Mouse (Mus musculus): ENCODE data around the gene Olfr1362. TPM values are rescaled to one million over a fixed set of nuclear protein-coding genes. Genes with fewer than 3 reads are reported as not detected.

The Olfr1362 gene
- total RNA-seq (2014; rRNA removed; ENCODE audit: low replicate concordance) (not detected in 2 replicates), polyA plus RNA-seq (2015; fragmentation: Nextera tagmentation; extraction: Ambion mirVana) (not detected in 2 replicates)

GRCm38 (mm10) chr13:21613922-21614321, at the start of gene Olfr1362:
Gene Olfr1362, minus strand, starts transcription at chr13:21614022.
- Histone ChIP-seq H3K9ac (replicated peaks; ENCODE audit: low read depth, low read length) (no peak within 1 kb of the TSS), H3K9me3 (replicated peaks; ENCODE audit: control insufficient read depth, low read length) (no peaks in the 10 kb centered on the region), H3K4me3 (ENCODE audit: low read depth, low read length) (no peak within 1 kb of the TSS), H3K36me3 (replicated peaks; ENCODE audit: control insufficient read depth, insufficient read depth, low read length) (no peaks in the 10 kb centered on the region), H3K4me1 (ENCODE audit: control insufficient read depth, insufficient read depth) (no peaks in the 10 kb centered on the region), H3K27me3 (ENCODE audit: control insufficient read depth, insufficient read depth, low read length) (no peaks in the 10 kb centered on the region), H3K4me2 (ENCODE audit: low read depth, low read length) (no peak within 1 kb of the TSS), H3K27ac (ENCODE audit: low read depth) (no peak within 1 kb of the TSS)
- no peak for ATAC-seq (ENCODE audit: insufficient read depth, low read depth)
- DNase-seq (ENCODE audit: low spot score), result no peak
- no peak for TF ChIP-seq CTCF (IDR thresholded peaks at IDR 0.05; ENCODE audit: low read depth)
- TF ChIP-seq EP300 (IDR thresholded peaks at IDR 0.05; ENCODE audit: low read depth), result no peak

- Histone ChIP-seq H3K9me3 (replicated peaks; ENCODE audit: control insufficient read depth, low read length) (no peaks in the 10 kb centered on the region), H3K27me3 (ENCODE audit: control insufficient read depth, insufficient read depth, low read length) (no peaks in the 10 kb centered on the region), H3K4me2 (ENCODE audit: low read depth, low read length) (no peak within 1 kb of the TSS), H3K4me3 (ENCODE audit: low read depth, low read length) (no peak within 1 kb of the TSS), H3K36me3 (replicated peaks; ENCODE audit: control insufficient read depth, insufficient read depth, low read length) (no peaks in the 10 kb centered on the region), H3K4me1 (ENCODE audit: control insufficient read depth, insufficient read depth) (no peaks in the 10 kb centered on the region), H3K9ac (replicated peaks; ENCODE audit: low read depth, low read length) (no peak within 1 kb of the TSS), H3K27ac (ENCODE audit: low read depth) (no peak within 1 kb of the TSS)
- 72% methylated on average over 2 of the region's 2 CpGs for WGBS
- TF ChIP-seq EP300 (IDR thresholded peaks at IDR 0.05; ENCODE audit: low read depth) (no peak), CTCF (IDR thresholded peaks at IDR 0.05; ENCODE audit: low read depth) (no peak)
- DNase-seq (ENCODE audit: low spot score) (no peak), ATAC-seq (ENCODE audit: insufficient read depth, low read depth) (no peak)
Observed at GRCm38 (mm10) chr13:21663286-21663685, 49.5 kb upstream of the Olfr1362 start, which contains the start of gene Olfr1361. Gene Olfr1361, minus strand, starts transcription at chr13:21663386.

GRCm38 (mm10) chr13:21642418-21642817, 28.6 kb upstream of the Olfr1362 start, which contains the start of gene Olfr11:
Gene Olfr11, minus strand, starts transcription at chr13:21642518.
- TF ChIP-seq EP300 (IDR thresholded peaks at IDR 0.05; ENCODE audit: low read depth), result no peak
- TF ChIP-seq CTCF (IDR thresholded peaks at IDR 0.05; ENCODE audit: low read depth), result no peak
- DNase-seq (ENCODE audit: low spot score), result no peak
- no peak within 1 kb of the TSS for H3K4me2 ChIP-seq (ENCODE audit: low read depth, low read length)
- H3K27me3 ChIP-seq (ENCODE audit: control insufficient read depth, insufficient read depth, low read length), result no peaks in the 10 kb centered on the region
- H3K27ac ChIP-seq (ENCODE audit: low read depth), result no peak within 1 kb of the TSS
- H3K4me1 ChIP-seq (ENCODE audit: control insufficient read depth, insufficient read depth), result no peaks in the 10 kb centered on the region
- H3K9me3 ChIP-seq (replicated peaks; ENCODE audit: control insufficient read depth, low read length), result no peaks in the 10 kb centered on the region
- no peak within 1 kb of the TSS for H3K9ac ChIP-seq (replicated peaks; ENCODE audit: low read depth, low read length)
- ATAC-seq (ENCODE audit: insufficient read depth, low read depth), result no peak
- H3K36me3 ChIP-seq (replicated peaks; ENCODE audit: control insufficient read depth, insufficient read depth, low read length), result no peaks in the 10 kb centered on the region
- H3K4me3 ChIP-seq (ENCODE audit: low read depth, low read length), result no peak within 1 kb of the TSS
- 61% methylated on average over 2 of the region's 2 CpGs for WGBS

GRCm38 (mm10) chr13:21591618-21592017, 22.2 kb downstream of the Olfr1362 start:
- Histone ChIP-seq H3K4me2 (ENCODE audit: low read depth, low read length) (no peak overlapping the region), H3K36me3 (replicated peaks; ENCODE audit: control insufficient read depth, insufficient read depth, low read length) (no peaks in the 10 kb centered on the region), H3K27me3 (ENCODE audit: control insufficient read depth, insufficient read depth, low read length) (no peaks in the 10 kb centered on the region), H3K9me3 (replicated peaks; ENCODE audit: control insufficient read depth, low read length) (0 out of 2 replicates have a peak, but pooled peaks cover 6% of the 10 kb centered on the region), H3K4me1 (ENCODE audit: control insufficient read depth, insufficient read depth) (no peaks in the 10 kb centered on the region), H3K9ac (replicated peaks; ENCODE audit: low read depth, low read length) (no peak overlapping the region), H3K4me3 (ENCODE audit: low read depth, low read length) (no peak overlapping the region), H3K27ac (ENCODE audit: low read depth) (no peak overlapping the region)
- TF ChIP-seq EP300 (IDR thresholded peaks at IDR 0.05; ENCODE audit: low read depth), result no peak
- TF ChIP-seq CTCF (IDR thresholded peaks at IDR 0.05; ENCODE audit: low read depth), result no peak
- no peak for DNase-seq (ENCODE audit: low spot score)
- no peak for ATAC-seq (ENCODE audit: insufficient read depth, low read depth)
- WGBS, result 52% methylated on average over 2 of the region's 2 CpGs

- TF ChIP-seq EP300 (IDR thresholded peaks at IDR 0.05; ENCODE audit: low read depth) (no peak), CTCF (IDR thresholded peaks at IDR 0.05; ENCODE audit: low read depth) (no peak)
- H3K9me3 ChIP-seq (replicated peaks; ENCODE audit: control insufficient read depth, low read length), result no peaks in the 10 kb centered on the region
- no peak within 1 kb of the TSS for H3K4me2 ChIP-seq (ENCODE audit: low read depth, low read length)
- no peak for DNase-seq (ENCODE audit: low spot score)
- no peaks in the 10 kb centered on the region for H3K4me1 ChIP-seq (ENCODE audit: control insufficient read depth, insufficient read depth)
- WGBS, result 65% methylated on average over 2 of the region's 2 CpGs
- H3K27ac ChIP-seq (ENCODE audit: low read depth), result no peak within 1 kb of the TSS
- H3K36me3 ChIP-seq (replicated peaks; ENCODE audit: control insufficient read depth, insufficient read depth, low read length), result no peaks in the 10 kb centered on the region
- no peaks in the 10 kb centered on the region for H3K27me3 ChIP-seq (ENCODE audit: control insufficient read depth, insufficient read depth, low read length)
- H3K9ac ChIP-seq (replicated peaks; ENCODE audit: low read depth, low read length), result no peak within 1 kb of the TSS
- no peak for ATAC-seq (ENCODE audit: insufficient read depth, low read depth)
- H3K4me3 ChIP-seq (ENCODE audit: low read depth, low read length), result no peak within 1 kb of the TSS
Observed at GRCm38 (mm10) chr13:21581659-21582058, 32.2 kb downstream of the Olfr1362 start, which contains the start of gene Olfr1364. Gene Olfr1364, minus strand, starts transcription at chr13:21581759.

Other genes starting within 250 kb of the Olfr1362 start
Only the 30 nearest of the 34 such genes appear.
- 1.7 and 1.9 TPM in 2 replicates for gene Pgbd1, start 173.0 kb downstream of the Olfr1362 start, total RNA-seq (2014; rRNA removed; ENCODE audit: low replicate concordance)
- gene Pgbd1, start 173.0 kb downstream of the Olfr1362 start, polyA plus RNA-seq (2015; fragmentation: Nextera tagmentation; extraction: Ambion mirVana), result 1.5 and 2.1 TPM in 2 replicates
- 14.1 and 17.5 TPM in 2 replicates for gene Zscan26, start 160.3 kb downstream of the Olfr1362 start, total RNA-seq (2014; rRNA removed; ENCODE audit: low replicate concordance)
- 19.5 and 22.4 TPM in 2 replicates for gene Zscan26, start 160.3 kb downstream of the Olfr1362 start, polyA plus RNA-seq (2015; fragmentation: Nextera tagmentation; extraction: Ambion mirVana)
- not detected in 2 replicates for gene Nkapl, start 145.5 kb downstream of the Olfr1362 start, total RNA-seq (2014; rRNA removed; ENCODE audit: low replicate concordance)
- gene Nkapl, start 145.5 kb downstream of the Olfr1362 start, polyA plus RNA-seq (2015; fragmentation: Nextera tagmentation; extraction: Ambion mirVana), result 1.8 and 2.1 TPM in 2 replicates
- 0.70 and 1.7 TPM in 2 replicates for gene Zkscan4, start 135.1 kb downstream of the Olfr1362 start, total RNA-seq (2014; rRNA removed; ENCODE audit: low replicate concordance)
- 1.9 and 2.0 TPM in 2 replicates for gene Zkscan4, start 135.1 kb downstream of the Olfr1362 start, polyA plus RNA-seq (2015; fragmentation: Nextera tagmentation; extraction: Ambion mirVana)
- not detected in 2 replicates for gene Gm10065, start 134.6 kb downstream of the Olfr1362 start, total RNA-seq (2014; rRNA removed; ENCODE audit: low replicate concordance)
- gene Gm10065, start 134.6 kb downstream of the Olfr1362 start, polyA plus RNA-seq (2015; fragmentation: Nextera tagmentation; extraction: Ambion mirVana), result not detected in 2 replicates
- gene AK157302, start 118.8 kb downstream of the Olfr1362 start, total RNA-seq (2014; rRNA removed; ENCODE audit: low replicate concordance), result 0.08 and 0.15 TPM in 2 replicates
- 0.93 and 1.3 TPM in 2 replicates for gene AK157302, start 118.8 kb downstream of the Olfr1362 start, polyA plus RNA-seq (2015; fragmentation: Nextera tagmentation; extraction: Ambion mirVana)
- 54.7 and 58.8 TPM in 2 replicates for gene Gm11273, start 112.6 kb downstream of the Olfr1362 start, total RNA-seq (2014; rRNA removed; ENCODE audit: low replicate concordance)
- 27.8 and 29.0 TPM in 2 replicates for gene Gm11273, start 112.6 kb downstream of the Olfr1362 start, polyA plus RNA-seq (2015; fragmentation: Nextera tagmentation; extraction: Ambion mirVana)
- gene Zkscan8, start 82.9 kb downstream of the Olfr1362 start, total RNA-seq (2014; rRNA removed; ENCODE audit: low replicate concordance), result 7.1 and 10.9 TPM in 2 replicates
- 3.0 and 3.4 TPM in 2 replicates for gene Zkscan8, start 82.9 kb downstream of the Olfr1362 start, polyA plus RNA-seq (2015; fragmentation: Nextera tagmentation; extraction: Ambion mirVana)
- not detected in 2 replicates for gene Olfr1366, start 71.2 kb downstream of the Olfr1362 start, total RNA-seq (2014; rRNA removed; ENCODE audit: low replicate concordance)
- not detected in 2 replicates for gene Olfr1366, start 71.2 kb downstream of the Olfr1362 start, polyA plus RNA-seq (2015; fragmentation: Nextera tagmentation; extraction: Ambion mirVana)
- gene Olfr1535, start 54.1 kb downstream of the Olfr1362 start, total RNA-seq (2014; rRNA removed; ENCODE audit: low replicate concordance), result not detected in 2 replicates
- gene Olfr1535, start 54.1 kb downstream of the Olfr1362 start, polyA plus RNA-seq (2015; fragmentation: Nextera tagmentation; extraction: Ambion mirVana), result 0.03 TPM in 1 of 2 replicates, not detected in the other
- not detected in 2 replicates for gene Olfr1364, start 32.3 kb downstream of the Olfr1362 start, total RNA-seq (2014; rRNA removed; ENCODE audit: low replicate concordance)
- not detected in 2 replicates for gene Olfr1364, start 32.3 kb downstream of the Olfr1362 start, polyA plus RNA-seq (2015; fragmentation: Nextera tagmentation; extraction: Ambion mirVana)
- not detected in 2 replicates for gene Olfr11, start 28.5 kb upstream of the Olfr1362 start, total RNA-seq (2014; rRNA removed; ENCODE audit: low replicate concordance)
- not detected in 2 replicates for gene Olfr11, start 28.5 kb upstream of the Olfr1362 start, polyA plus RNA-seq (2015; fragmentation: Nextera tagmentation; extraction: Ambion mirVana)
- not detected in 2 replicates for gene Olfr1361, start 49.4 kb upstream of the Olfr1362 start, total RNA-seq (2014; rRNA removed; ENCODE audit: low replicate concordance)
- not detected in 2 replicates for gene Olfr1361, start 49.4 kb upstream of the Olfr1362 start, polyA plus RNA-seq (2015; fragmentation: Nextera tagmentation; extraction: Ambion mirVana)
- gene Olfr1360, start 63.4 kb upstream of the Olfr1362 start, total RNA-seq (2014; rRNA removed; ENCODE audit: low replicate concordance), result not detected in 2 replicates
- not detected in 2 replicates for gene Olfr1360, start 63.4 kb upstream of the Olfr1362 start, polyA plus RNA-seq (2015; fragmentation: Nextera tagmentation; extraction: Ambion mirVana)
- gene Olfr1359, start 84.1 kb upstream of the Olfr1362 start, total RNA-seq (2014; rRNA removed; ENCODE audit: low replicate concordance), result not detected in 2 replicates
- not detected in 2 replicates for gene Olfr1359, start 84.1 kb upstream of the Olfr1362 start, polyA plus RNA-seq (2015; fragmentation: Nextera tagmentation; extraction: Ambion mirVana)
- gene Hist1h2bl, start 102.1 kb upstream of the Olfr1362 start, total RNA-seq (2014; rRNA removed; ENCODE audit: low replicate concordance), result 431 and 666 TPM in 2 replicates
- 0.55 and 0.98 TPM in 2 replicates for gene Hist1h2bl, start 102.1 kb upstream of the Olfr1362 start, polyA plus RNA-seq (2015; fragmentation: Nextera tagmentation; extraction: Ambion mirVana)
- 828 and 1,538 TPM in 2 replicates for gene Hist1h2ai, start 102.4 kb upstream of the Olfr1362 start, total RNA-seq (2014; rRNA removed; ENCODE audit: low replicate concordance)
- gene Hist1h2ai, start 102.4 kb upstream of the Olfr1362 start, polyA plus RNA-seq (2015; fragmentation: Nextera tagmentation; extraction: Ambion mirVana), result 3.6 and 4.3 TPM in 2 replicates
- 1,332 and 1,437 TPM in 2 replicates for gene Hist1h3h, start 103.6 kb upstream of the Olfr1362 start, total RNA-seq (2014; rRNA removed; ENCODE audit: low replicate concordance)
- 1.8 TPM in 1 of 2 replicates, not detected in the other for gene Hist1h3h, start 103.6 kb upstream of the Olfr1362 start, polyA plus RNA-seq (2015; fragmentation: Nextera tagmentation; extraction: Ambion mirVana)
- gene Hist1h2bm, start 108.0 kb upstream of the Olfr1362 start, total RNA-seq (2014; rRNA removed; ENCODE audit: low replicate concordance), result 1,438 and 1,618 TPM in 2 replicates
- gene Hist1h2bm, start 108.0 kb upstream of the Olfr1362 start, polyA plus RNA-seq (2015; fragmentation: Nextera tagmentation; extraction: Ambion mirVana), result 0.60 and 0.90 TPM in 2 replicates
- 962 and 1,129 TPM in 2 replicates for gene Hist1h4j, start 121.0 kb upstream of the Olfr1362 start, total RNA-seq (2014; rRNA removed; ENCODE audit: low replicate concordance)
- gene Hist1h4j, start 121.0 kb upstream of the Olfr1362 start, polyA plus RNA-seq (2015; fragmentation: Nextera tagmentation; extraction: Ambion mirVana), result 0.20 and 0.27 TPM in 2 replicates
- 470 and 1,132 TPM in 2 replicates for gene Hist1h4k, start 136.5 kb upstream of the Olfr1362 start, total RNA-seq (2014; rRNA removed; ENCODE audit: low replicate concordance)
- gene Hist1h4k, start 136.5 kb upstream of the Olfr1362 start, polyA plus RNA-seq (2015; fragmentation: Nextera tagmentation; extraction: Ambion mirVana), result 0.55 and 1.4 TPM in 2 replicates
- gene Hist1h2ak, start 139.8 kb upstream of the Olfr1362 start, total RNA-seq (2014; rRNA removed; ENCODE audit: low replicate concordance), result 128 and 633 TPM in 2 replicates
- 10.3 and 10.7 TPM in 2 replicates for gene Hist1h2ak, start 139.8 kb upstream of the Olfr1362 start, polyA plus RNA-seq (2015; fragmentation: Nextera tagmentation; extraction: Ambion mirVana)
- gene Hist1h2bn, start 140.1 kb upstream of the Olfr1362 start, total RNA-seq (2014; rRNA removed; ENCODE audit: low replicate concordance), result 1,069 and 1,692 TPM in 2 replicates
- 0.94 and 2.5 TPM in 2 replicates for gene Hist1h2bn, start 140.1 kb upstream of the Olfr1362 start, polyA plus RNA-seq (2015; fragmentation: Nextera tagmentation; extraction: Ambion mirVana)
- 356 and 550 TPM in 2 replicates for gene Hist1h1b, start 166.6 kb upstream of the Olfr1362 start, total RNA-seq (2014; rRNA removed; ENCODE audit: low replicate concordance)
- 4.7 and 5.4 TPM in 2 replicates for gene Hist1h1b, start 166.6 kb upstream of the Olfr1362 start, polyA plus RNA-seq (2015; fragmentation: Nextera tagmentation; extraction: Ambion mirVana)
- 602 and 1,805 TPM in 2 replicates for gene Hist1h3i, start 169.3 kb upstream of the Olfr1362 start, total RNA-seq (2014; rRNA removed; ENCODE audit: low replicate concordance)
- 21.5 and 25.8 TPM in 2 replicates for gene Hist1h3i, start 169.3 kb upstream of the Olfr1362 start, polyA plus RNA-seq (2015; fragmentation: Nextera tagmentation; extraction: Ambion mirVana)
- gene Hist1h2an, start 173.2 kb upstream of the Olfr1362 start, total RNA-seq (2014; rRNA removed; ENCODE audit: low replicate concordance), result 677 and 1,354 TPM in 2 replicates
- 1.8 and 3.3 TPM in 2 replicates for gene Hist1h2an, start 173.2 kb upstream of the Olfr1362 start, polyA plus RNA-seq (2015; fragmentation: Nextera tagmentation; extraction: Ambion mirVana)
- gene Hist1h2bp, start 173.4 kb upstream of the Olfr1362 start, total RNA-seq (2014; rRNA removed; ENCODE audit: low replicate concordance), result 250 and 332 TPM in 2 replicates
- 0.34 and 0.55 TPM in 2 replicates for gene Hist1h2bp, start 173.4 kb upstream of the Olfr1362 start, polyA plus RNA-seq (2015; fragmentation: Nextera tagmentation; extraction: Ambion mirVana)
- 1,204 and 1,722 TPM in 2 replicates for gene Hist1h2bq, start 196.2 kb upstream of the Olfr1362 start, total RNA-seq (2014; rRNA removed; ENCODE audit: low replicate concordance)
- gene Hist1h2bq, start 196.2 kb upstream of the Olfr1362 start, polyA plus RNA-seq (2015; fragmentation: Nextera tagmentation; extraction: Ambion mirVana), result 5.6 and 6.3 TPM in 2 replicates
- gene Hist1h2ao, start 196.4 kb upstream of the Olfr1362 start, total RNA-seq (2014; rRNA removed; ENCODE audit: low replicate concordance), result not detected in 2 replicates
- gene Hist1h2ao, start 196.4 kb upstream of the Olfr1362 start, polyA plus RNA-seq (2015; fragmentation: Nextera tagmentation; extraction: Ambion mirVana), result not detected in 2 replicates
- 1.1 and 2.7 TPM in 2 replicates for gene Hist1h4m, start 197.7 kb upstream of the Olfr1362 start, total RNA-seq (2014; rRNA removed; ENCODE audit: low replicate concordance)
- gene Hist1h4m, start 197.7 kb upstream of the Olfr1362 start, polyA plus RNA-seq (2015; fragmentation: Nextera tagmentation; extraction: Ambion mirVana), result not detected in 2 replicates